Mouse (Mus musculus): ENCODE measurements around the gene Gpc1.

Gene Gpc1

GRCm38 (mm10) chr1:92869985-92870384 is 38.5 kb downstream of the Gpc1 start:
- in situ Hi-C loops (cut with MboI; ENCODE audit: low pct_unique_long_range_greater_than_20kb in 1 of 2, low sequenced_read_pairs in 2 of 2, unreplicated experiment in 1 of 2), result no loop called here

GRCm38 (mm10) chr1:92872666-92873065 is 41.2 kb downstream of the Gpc1 start:
- in situ Hi-C loops (cut with MboI; ENCODE audit: low pct_unique_long_range_greater_than_20kb in 1 of 2, low sequenced_read_pairs in 2 of 2, unreplicated experiment in 1 of 2), result no loop called here

GRCm38 (mm10) chr1:92874011-92874410 is 42.6 kb downstream of the Gpc1 start:
- in situ Hi-C loops (cut with MboI; ENCODE audit: low pct_unique_long_range_greater_than_20kb in 1 of 2, low sequenced_read_pairs in 2 of 2, unreplicated experiment in 1 of 2), result no loop called here

DNA sequence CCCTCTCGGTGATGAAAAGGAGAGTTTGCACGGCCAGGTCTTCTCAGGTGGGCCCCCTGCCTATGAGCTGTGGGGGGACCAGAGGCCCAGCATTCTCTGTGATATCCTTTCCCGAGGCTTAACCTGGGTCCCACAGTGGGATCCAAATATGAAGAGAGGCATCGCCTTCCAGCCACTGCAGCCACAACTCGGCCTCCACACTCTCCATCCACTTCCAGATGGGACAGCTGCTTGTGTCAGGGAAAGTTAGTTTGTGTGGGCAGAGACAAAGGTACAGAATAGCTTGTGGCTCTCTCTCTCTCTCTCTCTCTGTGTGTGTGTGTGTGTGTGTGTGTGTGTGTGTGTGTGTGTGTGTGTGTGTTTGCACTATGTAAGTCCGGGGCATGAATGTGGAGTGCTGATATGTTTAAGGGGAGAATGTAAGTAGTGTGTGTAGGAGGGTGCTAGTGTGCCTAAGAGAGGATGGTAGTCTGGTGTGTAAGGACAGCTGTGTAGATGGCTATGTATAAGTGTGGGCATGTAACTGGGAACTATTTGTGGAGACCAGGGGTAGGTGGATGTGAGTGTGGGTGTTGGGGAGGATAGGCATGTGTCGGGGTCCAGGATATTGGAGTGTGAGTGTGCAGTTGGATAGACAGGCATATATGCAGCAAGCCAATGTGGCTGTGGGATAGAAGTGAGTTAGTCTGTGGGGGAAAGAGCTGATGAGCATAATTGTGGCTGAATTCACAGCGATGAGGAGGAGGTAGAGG is 44.1 kb downstream of the Gpc1 start:
- in situ Hi-C loops (cut with MboI; ENCODE audit: low pct_unique_long_range_greater_than_20kb in 1 of 2, low sequenced_read_pairs in 2 of 2, unreplicated experiment in 1 of 2), result no loop called here

GRCm38 (mm10) chr1:92877431-92877978 is 46.1 kb downstream of the Gpc1 start:
- in situ Hi-C loops (cut with MboI; ENCODE audit: low pct_unique_long_range_greater_than_20kb in 1 of 2, low sequenced_read_pairs in 2 of 2, unreplicated experiment in 1 of 2), result no loop called here

- in situ Hi-C loops (cut with MboI; ENCODE audit: low pct_unique_long_range_greater_than_20kb in 1 of 2, low sequenced_read_pairs in 2 of 2, unreplicated experiment in 1 of 2), result no loop called here
Observed at GRCm38 (mm10) chr1:92878066-92878741, 46.8 kb downstream of the Gpc1 start.

DNA sequence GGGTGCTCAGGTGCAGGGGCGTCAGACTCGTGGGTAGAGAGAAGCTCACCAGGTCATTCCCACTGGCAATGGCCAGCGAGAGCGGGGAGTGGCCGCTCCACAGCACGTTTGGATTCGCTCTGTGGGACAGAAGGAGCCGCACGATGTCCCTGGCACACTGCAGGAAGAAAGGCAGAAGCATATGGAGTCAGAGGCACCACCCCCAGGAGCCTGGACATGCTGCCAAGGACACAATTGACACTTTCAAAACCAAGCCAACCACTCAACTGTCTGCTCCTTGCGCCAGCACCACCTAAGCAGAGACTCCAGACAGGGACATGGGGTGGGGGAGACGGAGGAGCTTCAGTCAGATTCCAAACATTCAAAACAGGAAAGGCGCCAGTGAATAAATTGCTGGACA is 47.8 kb downstream of the Gpc1 start:
- in situ Hi-C loops (cut with MboI; ENCODE audit: low pct_unique_long_range_greater_than_20kb in 1 of 2, low sequenced_read_pairs in 2 of 2, unreplicated experiment in 1 of 2), result no loop called here

- in situ Hi-C loops (cut with MboI; ENCODE audit: low pct_unique_long_range_greater_than_20kb in 1 of 2, low sequenced_read_pairs in 2 of 2, unreplicated experiment in 1 of 2), result no loop called here
Observed at GRCm38 (mm10) chr1:92880101-92880500, 48.7 kb downstream of the Gpc1 start.

DNA sequence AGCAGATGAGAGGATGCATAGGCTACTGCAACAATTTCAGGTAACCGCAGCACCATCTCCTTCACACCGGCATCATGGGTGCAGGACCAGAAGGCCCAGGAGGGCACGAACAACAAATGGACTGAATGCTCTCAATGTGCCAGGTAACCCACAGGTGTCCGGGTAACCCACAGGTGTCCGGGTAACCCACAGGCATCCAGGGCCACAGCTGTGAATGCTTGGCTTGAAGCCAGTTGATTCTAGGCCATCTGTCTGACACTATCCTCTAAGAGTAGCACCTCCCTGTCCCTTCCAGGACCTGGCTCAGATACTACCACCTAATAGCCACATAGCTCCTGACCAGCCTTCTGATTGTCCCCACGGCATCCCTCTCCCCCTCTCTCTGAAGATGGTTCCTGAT is 50.5 kb downstream of the Gpc1 start:
- in situ Hi-C loops (cut with MboI; ENCODE audit: low pct_unique_long_range_greater_than_20kb in 1 of 2, low sequenced_read_pairs in 2 of 2, unreplicated experiment in 1 of 2), result no loop called here

DNA sequence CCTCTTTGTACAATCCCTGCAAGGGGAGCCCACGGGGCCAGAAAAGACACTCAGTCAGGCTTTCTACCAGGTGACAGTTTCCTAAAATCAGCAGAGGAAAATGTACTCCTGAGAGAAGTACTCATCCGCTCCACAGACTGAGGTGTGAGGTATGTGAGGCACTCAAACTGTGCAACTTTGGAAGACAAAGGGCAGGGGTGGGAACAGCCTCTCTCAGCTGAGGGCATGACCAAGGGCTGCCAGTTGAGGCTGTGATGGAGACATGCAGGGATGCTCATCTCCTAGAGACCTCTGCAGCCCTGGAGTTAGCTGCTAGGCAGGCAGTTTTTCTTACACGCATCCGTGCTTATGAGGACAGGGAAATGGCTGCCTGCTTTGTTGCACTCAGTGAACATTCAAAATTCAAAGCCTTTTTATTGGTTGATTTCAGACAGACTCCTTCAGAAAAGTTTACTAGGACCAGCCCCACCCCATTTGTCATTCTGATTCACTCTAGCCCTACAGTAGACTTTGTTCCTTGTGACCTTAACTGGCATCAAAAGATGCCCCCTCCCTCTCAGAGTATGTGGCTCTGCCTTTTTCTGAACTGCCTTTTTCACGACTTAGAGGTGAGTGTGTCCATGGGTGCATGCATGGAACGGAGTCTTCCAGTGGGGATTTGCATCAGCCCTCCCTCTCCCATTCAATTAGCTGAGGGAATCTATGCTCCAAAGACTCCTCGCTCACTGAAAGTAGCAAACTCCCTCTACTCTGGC is 57.6 kb downstream of the Gpc1 start:
- in situ Hi-C loops (cut with MboI; ENCODE audit: low pct_unique_long_range_greater_than_20kb in 1 of 2, low sequenced_read_pairs in 2 of 2, unreplicated experiment in 1 of 2), result no loop called here

GRCm38 (mm10) chr1:92892791-92893190 is 61.3 kb downstream of the Gpc1 start:
- in situ Hi-C loops (cut with MboI; ENCODE audit: low pct_unique_long_range_greater_than_20kb in 1 of 2, low sequenced_read_pairs in 2 of 2, unreplicated experiment in 1 of 2), result loop anchor here in 1 of 2 experiments (10.0 kb wide), 1 partner anchor 48 kb away; no protein-coding TSS in a partner anchor

DNA sequence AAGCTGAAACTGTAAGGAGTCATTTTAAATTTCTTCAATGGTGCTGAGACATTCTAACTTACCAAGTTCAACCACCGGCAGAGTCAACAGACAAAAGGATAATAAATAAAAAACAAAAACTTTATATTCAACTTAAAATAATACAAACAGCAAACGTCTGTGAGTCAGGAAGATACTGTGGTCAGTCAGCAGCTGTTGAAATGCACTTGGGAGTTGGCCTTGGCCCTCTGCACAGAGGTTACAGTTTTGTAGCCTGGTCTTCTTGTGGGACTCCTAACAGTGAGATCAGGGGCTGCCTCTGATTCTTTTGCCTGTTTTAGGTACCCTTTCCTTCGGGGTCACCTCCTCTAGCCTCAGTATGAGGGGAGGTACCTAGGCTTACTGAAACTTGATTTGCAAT is 62.5 kb downstream of the Gpc1 start:
- in situ Hi-C loops (cut with MboI; ENCODE audit: low pct_unique_long_range_greater_than_20kb in 1 of 2, low sequenced_read_pairs in 2 of 2, unreplicated experiment in 1 of 2), result loop anchor here in 1 of 2 experiments (10.0 kb wide), 1 partner anchor 49 kb away; no protein-coding TSS in a partner anchor

DNA sequence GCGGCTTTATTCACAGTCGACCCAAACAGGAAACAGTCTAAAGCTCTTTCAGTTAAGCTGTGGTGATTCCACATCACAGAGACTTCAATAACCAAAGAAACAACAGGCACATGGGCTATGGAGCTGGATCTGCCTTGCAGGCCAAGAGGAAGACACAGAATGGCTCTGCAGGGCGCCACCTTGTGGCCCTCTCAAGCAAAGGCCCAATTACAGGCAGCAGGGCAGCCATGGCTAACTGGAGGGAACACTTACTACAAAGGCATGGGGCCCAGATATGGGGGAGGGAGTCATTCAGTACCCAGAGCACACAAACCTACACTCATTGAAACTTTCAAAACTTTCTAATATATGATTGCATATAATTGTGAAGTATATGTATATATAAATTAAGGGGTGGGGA is 63.6 kb downstream of the Gpc1 start:
- in situ Hi-C loops (cut with MboI; ENCODE audit: low pct_unique_long_range_greater_than_20kb in 1 of 2, low sequenced_read_pairs in 2 of 2, unreplicated experiment in 1 of 2), result loop anchor here in 1 of 2 experiments (10.0 kb wide), 1 partner anchor 50 kb away; no protein-coding TSS in a partner anchor

DNA sequence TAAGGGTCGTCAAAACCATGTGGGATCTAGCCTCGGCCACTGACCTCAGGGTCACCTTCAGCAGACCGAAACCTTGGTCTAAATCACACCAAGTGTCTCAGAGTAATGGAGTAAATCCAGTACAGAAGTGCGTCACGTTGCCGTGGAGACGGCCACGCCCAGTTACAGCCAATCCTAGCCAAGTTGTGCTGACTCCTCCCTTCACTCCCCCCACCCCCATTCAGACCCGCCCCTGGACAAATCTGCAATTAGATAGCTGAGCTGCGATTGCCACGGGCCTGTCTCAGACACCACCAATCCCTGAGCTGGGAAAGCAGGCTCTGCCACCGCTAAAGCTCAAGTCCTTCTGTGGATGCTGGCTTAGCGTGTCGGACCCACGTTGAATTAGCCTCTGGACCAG is 71.3 kb downstream of the Gpc1 start, which contains the start of gene Ankmy1:
TSS of gene Ankmy1 (minus strand) at position 121 of the 400 bp plus-strand sequence.
- in situ Hi-C loops (cut with MboI; ENCODE audit: low pct_unique_long_range_greater_than_20kb in 1 of 2, low sequenced_read_pairs in 2 of 2, unreplicated experiment in 1 of 2), result no loop called here

DNA sequence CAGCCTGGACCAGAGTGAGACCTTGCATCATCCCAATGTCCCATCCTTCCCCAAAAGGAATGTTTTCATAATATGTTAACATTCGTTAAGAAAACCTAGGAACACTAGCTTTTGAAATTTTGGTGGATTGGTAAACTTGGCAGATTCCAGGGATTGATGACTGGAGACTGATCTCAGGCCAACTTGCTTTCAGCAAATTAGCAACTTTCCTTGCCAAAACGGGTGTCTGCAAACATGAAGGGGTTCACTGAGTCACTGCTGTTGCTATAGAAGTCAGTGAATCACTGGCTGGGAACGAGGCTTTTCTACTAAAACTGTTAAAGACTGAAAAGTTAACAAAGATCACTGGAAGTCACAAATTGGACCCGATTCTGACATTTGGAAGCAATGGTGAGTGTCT is 72.2 kb downstream of the Gpc1 start:
- in situ Hi-C loops (cut with MboI; ENCODE audit: low pct_unique_long_range_greater_than_20kb in 1 of 2, low sequenced_read_pairs in 2 of 2, unreplicated experiment in 1 of 2), result no loop called here

DNA sequence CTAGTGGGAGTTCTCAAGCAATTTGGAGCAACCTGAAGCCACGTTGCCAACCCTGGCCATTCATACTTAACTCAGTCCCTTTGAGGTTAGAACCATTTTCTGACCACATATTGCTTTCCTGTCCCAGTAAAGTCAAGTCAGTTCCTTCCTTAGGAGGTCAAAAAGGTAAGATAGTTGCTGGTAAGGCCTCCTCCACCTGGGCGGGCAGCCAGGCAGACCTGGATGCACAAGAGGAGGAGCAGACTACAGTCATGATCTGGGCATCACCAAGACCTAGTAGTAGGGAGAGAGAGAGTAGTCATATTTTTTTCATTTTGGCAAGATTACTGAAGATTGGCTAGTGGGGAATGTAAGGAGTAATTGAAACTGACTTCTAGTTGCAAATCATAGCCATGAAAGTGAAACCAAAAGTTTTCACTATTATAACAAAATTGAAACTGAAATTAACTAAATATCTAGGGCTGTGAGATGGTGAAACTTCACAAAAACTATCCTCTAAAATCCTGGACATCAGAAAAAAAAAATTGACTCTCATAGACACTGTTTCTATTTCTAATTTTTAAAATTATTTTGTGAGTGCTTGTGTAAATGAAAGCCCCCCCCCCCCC is 74.4 kb downstream of the Gpc1 start:
- in situ Hi-C loops (cut with MboI; ENCODE audit: low pct_unique_long_range_greater_than_20kb in 1 of 2, low sequenced_read_pairs in 2 of 2, unreplicated experiment in 1 of 2), result no loop called here

DNA sequence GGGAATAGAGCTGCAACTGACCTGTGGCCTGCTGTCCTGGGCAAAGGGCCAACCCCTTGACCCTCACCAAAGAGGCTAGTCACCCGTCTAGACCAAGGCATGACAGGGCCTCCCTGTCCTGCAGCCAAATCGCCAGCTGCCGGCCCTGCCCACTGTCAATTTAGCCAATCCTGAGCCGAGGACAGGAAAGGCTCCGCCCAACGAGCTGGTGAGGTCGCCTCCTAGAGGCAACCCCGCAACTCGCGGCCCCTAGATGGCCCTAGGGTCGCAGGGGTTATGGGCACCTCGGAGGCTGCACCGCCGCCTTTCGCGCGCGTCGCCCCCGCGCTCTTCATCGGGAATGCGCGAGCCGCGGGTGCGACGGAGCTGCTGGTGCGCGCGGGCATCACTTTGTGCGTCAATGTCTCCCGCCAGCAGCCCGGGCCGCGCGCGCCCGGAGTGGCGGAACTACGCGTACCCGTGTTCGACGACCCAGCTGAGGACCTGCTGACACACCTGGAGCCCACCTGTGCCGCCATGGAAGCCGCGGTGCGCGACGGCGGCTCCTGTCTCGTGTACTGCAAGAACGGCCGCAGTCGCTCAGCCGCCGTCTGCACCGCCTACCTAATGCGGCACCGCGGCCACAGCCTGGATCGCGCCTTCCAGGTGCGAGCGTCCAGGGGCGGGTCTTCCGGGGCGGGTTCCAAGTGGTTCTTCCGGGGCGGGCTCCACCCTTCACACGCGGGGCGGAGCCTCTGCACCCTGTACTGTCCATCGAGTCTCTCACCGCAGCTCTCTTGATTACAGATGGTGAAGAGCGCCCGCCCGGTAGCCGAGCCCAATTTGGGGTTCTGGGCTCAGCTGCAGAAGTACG is 75.6 kb downstream of the Gpc1 start, which contains the start of gene Dusp28:
TSS of gene Dusp28 (plus strand) at position 203 of the 853 bp plus-strand sequence.
- in situ Hi-C loops (cut with MboI; ENCODE audit: low pct_unique_long_range_greater_than_20kb in 1 of 2, low sequenced_read_pairs in 2 of 2, unreplicated experiment in 1 of 2), result no loop called here

Measured in mouse embryonic stem cell (cell line).